8 mouse cellular contexts compared by ENCODE assay signal in the genomic region with DNA sequence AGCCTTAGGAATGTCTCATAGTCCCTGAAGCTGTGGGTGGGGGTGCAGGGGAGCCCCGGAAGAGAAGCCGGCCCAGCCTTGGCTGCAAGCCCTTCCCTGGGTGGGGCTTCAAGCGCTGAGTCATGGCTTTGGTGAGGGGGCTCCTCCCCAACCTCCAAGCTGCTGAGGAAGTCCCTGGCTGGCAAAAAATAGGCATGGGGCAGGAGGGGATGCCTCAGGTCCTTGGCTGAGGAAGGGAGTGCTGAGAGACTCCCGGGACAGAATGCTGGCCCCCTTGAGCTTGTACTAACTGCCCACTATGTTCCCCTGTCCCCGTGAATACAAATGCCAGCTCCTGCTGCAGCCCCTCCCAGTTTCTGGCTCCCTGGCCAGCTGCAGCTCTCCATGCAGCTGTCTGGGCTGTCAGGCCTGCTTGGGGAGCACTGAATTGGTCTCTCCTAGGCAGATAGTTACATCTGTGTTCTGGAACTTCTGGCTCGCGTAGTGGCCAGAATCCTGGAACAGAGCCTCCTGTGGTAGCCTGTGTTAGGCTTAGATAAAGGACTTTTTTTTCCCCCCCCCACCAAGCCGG. TPM values are rescaled to one million over a fixed set of nuclear protein-coding genes. Genes with fewer than 3 reads are reported as not detected.
A peak's percentile ranks its signal among the peaks of the same experiment; 100 is the strongest.
DNase-seq lines count a peak whose midpoint lies in the region; ATAC-seq and TF ChIP-seq lines count a peak whose summit lies in the region.

No protein-coding gene starts in this region.

- H3K79me2 ChIP-seq in C2C12 (ENCODE audit: control insufficient read depth, insufficient read depth): peaks cover 70% of the 10 kb centered on the region

- peak overlapping the region; percentile 21 for H3K4me3 ChIP-seq in C2C12 (ENCODE audit: insufficient read depth, poor library complexity, severe bottlenecking)
- H3K4me3 ChIP-seq in erythroblast, embryonic 14.5 days (replicated peaks): peak overlapping the region; percentile 89
- peak overlapping the region; percentile 1; the same call in 1 of the 2 replicates for H3K4me3 ChIP-seq in heart, embryonic 12.5 days
- peak overlapping the region; percentile 92 for H3K4me3 ChIP-seq in liver, embryonic 15.5 days (replicated peaks)
- H3K4me3 ChIP-seq in neural tube, embryonic 14.5 days (ENCODE audit: low read depth, low read length): peak overlapping the region; percentile 92

- H3K9ac ChIP-seq in heart, embryonic 12.5 days: peak overlapping the region; percentile 48
- peak overlapping the region; percentile 35; the same call in 1 of the 2 replicates for H3K9ac ChIP-seq in liver, embryonic 15.5 days
- peak overlapping the region; percentile 96; the same call in 1 of the 2 replicates for H3K9ac ChIP-seq in neural tube, embryonic 14.5 days (replicated peaks; ENCODE audit: low read depth, low read length)

- H3K27ac ChIP-seq in heart, embryonic 12.5 days (ENCODE audit: poor library complexity, severe bottlenecking): peak overlapping the region; percentile 34; the same call in 1 of the 2 replicates
- peak overlapping the region; percentile 77 for H3K27ac ChIP-seq in liver, embryonic 15.5 days (replicated peaks)
- H3K27ac ChIP-seq in neural tube, embryonic 14.5 days (ENCODE audit: low read depth, low read length): peak overlapping the region; percentile 34; the same call in 1 of the 2 replicates

- H3K27me3 ChIP-seq in C2C12 (ENCODE audit: control insufficient read depth, insufficient read depth, insufficient read length): no peaks in the 10 kb centered on the region
- H3K27me3 ChIP-seq in erythroblast, embryonic 14.5 days (ENCODE audit: control insufficient read depth): no peaks in the 10 kb centered on the region
- H3K27me3 ChIP-seq in heart, embryonic 12.5 days (replicated peaks): no peaks in the 10 kb centered on the region
- no peaks in the 10 kb centered on the region for H3K27me3 ChIP-seq in liver, embryonic 15.5 days
- H3K27me3 ChIP-seq in neural tube, embryonic 14.5 days (ENCODE audit: control insufficient read depth, insufficient read depth, low read length): no peaks in the 10 kb centered on the region

- peak; percentile 52; the same call in 1 of the 2 replicates for ATAC-seq in heart, embryonic 12.5 days (ENCODE audit: insufficient number of reproducible peaks, low FRiP score)
- peak; percentile 33 for ATAC-seq in liver, embryonic 15.5 days (ENCODE audit: insufficient read depth)
- no peak for ATAC-seq in neural tube, embryonic 14.5 days (ENCODE audit: low read depth)

- peak; percentile 65 for DNase-seq in adrenal gland, adult 8-10 months
- DNase-seq in kidney, postnatal 10 days: peak; percentile 70
- peak; percentile 73 for DNase-seq in thymus, postnatal 4 days

- H3K36me3 ChIP-seq in C2C12 (ENCODE audit: control insufficient read depth, insufficient read depth): peaks cover 22% of the 10 kb centered on the region
- peaks cover 53% of the 10 kb centered on the region for H3K36me3 ChIP-seq in erythroblast, embryonic 14.5 days (ENCODE audit: control insufficient read depth)
- H3K36me3 ChIP-seq in heart, embryonic 12.5 days: peaks cover 33% of the 10 kb centered on the region
- H3K36me3 ChIP-seq in liver, embryonic 15.5 days (replicated peaks): peaks cover 39% of the 10 kb centered on the region
- peaks cover 20% of the 10 kb centered on the region for H3K36me3 ChIP-seq in neural tube, embryonic 14.5 days (ENCODE audit: control insufficient read depth, insufficient read depth, low read length)

- TF ChIP-seq CTCF in C2C12 (IDR thresholded peaks at IDR 0.05; ENCODE audit: control insufficient read depth, insufficient read depth, insufficient read length): no peak

- H3K4me2 ChIP-seq in heart, embryonic 12.5 days: peak overlapping the region; percentile 97
- H3K4me2 ChIP-seq in liver, embryonic 15.5 days: peak overlapping the region; percentile 100
- peak overlapping the region; percentile 98 for H3K4me2 ChIP-seq in neural tube, embryonic 14.5 days (ENCODE audit: low read depth, low read length)

- peaks cover 58% of the 10 kb centered on the region for H3K4me1 ChIP-seq in erythroblast, embryonic 14.5 days (ENCODE audit: control insufficient read depth)
- H3K4me1 ChIP-seq in heart, embryonic 12.5 days (replicated peaks): peaks cover 41% of the 10 kb centered on the region
- peaks cover 53% of the 10 kb centered on the region for H3K4me1 ChIP-seq in liver, embryonic 15.5 days (replicated peaks)
- peaks cover 34% of the 10 kb centered on the region for H3K4me1 ChIP-seq in neural tube, embryonic 14.5 days (ENCODE audit: control insufficient read depth, insufficient read depth, low read length)

- H3ac ChIP-seq in C2C12 (ENCODE audit: control insufficient read depth, insufficient read length, low read depth): peak overlapping the region; percentile 55

- WGBS in heart, embryonic 12.5 days: 23% methylated on average over 8 of the region's 8 CpGs
- 10% methylated on average over 8 of the region's 8 CpGs for whole genome bisulfite sequencing in liver, embryonic 15.5 days (ENCODE audit: insufficient replicate concordance)
- 29% methylated on average over 8 of the region's 8 CpGs for WGBS in neural tube, embryonic 14.5 days

- H3K9me3 ChIP-seq in erythroblast, embryonic 14.5 days (ENCODE audit: control insufficient read depth, low read length): peaks cover 9% of the 10 kb centered on the region
- no peaks in the 10 kb centered on the region for H3K9me3 ChIP-seq in heart, embryonic 12.5 days (replicated peaks)
- H3K9me3 ChIP-seq in liver, embryonic 15.5 days (replicated peaks): no peaks in the 10 kb centered on the region
- no peaks in the 10 kb centered on the region for H3K9me3 ChIP-seq in neural tube, embryonic 14.5 days (ENCODE audit: control insufficient read depth, low read length)

- peaks cover 45% of the 10 kb centered on the region for H3K79me3 ChIP-seq in C2C12 (ENCODE audit: low read depth)

TF ChIP-seq in C2C12, 6 proteins besides CTCF, POLR2A, EP300 and RAD21:
- TF ChIP-seq FOSL1 (IDR thresholded peaks at IDR 0.05; ENCODE audit: insufficient read depth, low read length, poor library complexity, severe bottlenecking) (no peak), MYOD1 (IDR thresholded peaks at IDR 0.05; ENCODE audit: control insufficient read depth, insufficient read length, low read depth) (peak; percentile 54)
TF ChIP-seq in C2C12: peak in this region for 1.

RNA-seq across cellular contexts. Expression of gene Acap3, which starts 2.8 kb away (rescaled TPM):
- polyA plus RNA-seq in C2C12 (2012; fragmentation: generic; extraction: Trizol): 31.0 TPM
- total RNA-seq in adrenal gland, adult 8-10 months (2022): 10 to 100 TPM; 18.2 to 49.2 (median 30.9) TPM
- polyA plus RNA-seq in erythroblast, embryonic 14.5 days (2012): 3.8 and 4.1 TPM in 2 replicates
- polyA plus RNA-seq in heart, embryonic 12.5 days (2016; fragmentation: Nextera tagmentation; extraction: Ambion mirVana): 13.8 and 14.2 TPM in 2 replicates
- polyA plus RNA-seq in liver, embryonic 15.5 days (2015; fragmentation: Nextera tagmentation; extraction: Ambion mirVana): 6.5 and 8.5 TPM in 2 replicates
- 67.8 and 76.7 TPM in 2 replicates for polyA plus RNA-seq in neural tube, embryonic 14.5 days (2014; fragmentation: Nextera tagmentation; extraction: Ambion mirVana)

RNA-seq across cellular contexts. Expression of gene Pusl1, which starts 2.8 kb away (rescaled TPM):
- 30.7 TPM for polyA plus RNA-seq in C2C12 (2012; fragmentation: generic; extraction: Trizol)
- total RNA-seq in adrenal gland, adult 8-10 months (2022): 10 to 100 TPM; 23.2 to 51.5 (median 41.4) TPM
- 2.1 and 3.5 TPM in 2 replicates for polyA plus RNA-seq in erythroblast, embryonic 14.5 days (2012)
- 31.2 and 31.5 TPM in 2 replicates for polyA plus RNA-seq in heart, embryonic 12.5 days (2016; fragmentation: Nextera tagmentation; extraction: Ambion mirVana)
- 14.3 and 15.6 TPM in 2 replicates for polyA plus RNA-seq in liver, embryonic 15.5 days (2015; fragmentation: Nextera tagmentation; extraction: Ambion mirVana)
- polyA plus RNA-seq in neural tube, embryonic 14.5 days (2014; fragmentation: Nextera tagmentation; extraction: Ambion mirVana): 53.4 and 57.4 TPM in 2 replicates

RNA-seq across cellular contexts. Expression of gene Ints11, which starts 25.1 kb away (rescaled TPM):
- polyA plus RNA-seq in C2C12 (2012; fragmentation: generic; extraction: Trizol): 68.4 TPM
- 10 to 100 TPM; 32.3 to 34.6 (median 33.3) TPM for total RNA-seq in adrenal gland, adult 8-10 months (2022)
- 0.94 and 1.8 TPM in 2 replicates for polyA plus RNA-seq in erythroblast, embryonic 14.5 days (2012)
- 37.8 and 38.3 TPM in 2 replicates for polyA plus RNA-seq in heart, embryonic 12.5 days (2016; fragmentation: Nextera tagmentation; extraction: Ambion mirVana)
- 34.3 and 37.6 TPM in 2 replicates for polyA plus RNA-seq in liver, embryonic 15.5 days (2015; fragmentation: Nextera tagmentation; extraction: Ambion mirVana)
- polyA plus RNA-seq in neural tube, embryonic 14.5 days (2014; fragmentation: Nextera tagmentation; extraction: Ambion mirVana): 74.9 and 75.8 TPM in 2 replicates

RNA-seq across cellular contexts. Expression of gene Cptp, which starts 25.2 kb away (rescaled TPM):
- 11.8 TPM for polyA plus RNA-seq in C2C12 (2012; fragmentation: generic; extraction: Trizol)
- total RNA-seq in adrenal gland, adult 8-10 months (2022): 10 to 100 TPM; 16.4 to 29.0 (median 17.9) TPM
- 0.17 and 0.55 TPM in 2 replicates for polyA plus RNA-seq in erythroblast, embryonic 14.5 days (2012)
- polyA plus RNA-seq in heart, embryonic 12.5 days (2016; fragmentation: Nextera tagmentation; extraction: Ambion mirVana): 9.2 and 10.1 TPM in 2 replicates
- polyA plus RNA-seq in liver, embryonic 15.5 days (2015; fragmentation: Nextera tagmentation; extraction: Ambion mirVana): 7.5 and 8.9 TPM in 2 replicates
- 31.4 and 31.8 TPM in 2 replicates for polyA plus RNA-seq in neural tube, embryonic 14.5 days (2014; fragmentation: Nextera tagmentation; extraction: Ambion mirVana)

RNA-seq across cellular contexts. Expression of gene Tas1r3, which starts 31.2 kb away (rescaled TPM):
- polyA plus RNA-seq in C2C12 (2012; fragmentation: generic; extraction: Trizol): 0.08 TPM
- total RNA-seq in adrenal gland, adult 8-10 months (2022): 1 to 10 TPM in 1 of 4 experiments, under 1 TPM in 3; 0.46 to 1.2 (median 0.62) TPM
- polyA plus RNA-seq in erythroblast, embryonic 14.5 days (2012): not detected in 2 replicates
- 0.13 and 0.19 TPM in 2 replicates for polyA plus RNA-seq in heart, embryonic 12.5 days (2016; fragmentation: Nextera tagmentation; extraction: Ambion mirVana)
- 0.08 and 0.15 TPM in 2 replicates for polyA plus RNA-seq in liver, embryonic 15.5 days (2015; fragmentation: Nextera tagmentation; extraction: Ambion mirVana)
- polyA plus RNA-seq in neural tube, embryonic 14.5 days (2014; fragmentation: Nextera tagmentation; extraction: Ambion mirVana): 0.45 and 0.47 TPM in 2 replicates

Comparison
In these comparisons a context has a peak if more than half of its experiments do, and no peak if none do; other contexts are left out.
1. H3K4me3 ChIP-seq: peak in every context shown above with its lines; median percentile 92 in liver, embryonic 15.5 days; 92 in neural tube, embryonic 14.5 days; 89 in erythroblast, embryonic 14.5 days; 21 in C2C12; 1 in heart, embryonic 12.5 days.
2. H3K9ac ChIP-seq: peak in every context shown above with its lines; median percentile 96 in neural tube, embryonic 14.5 days; 48 in heart, embryonic 12.5 days; 35 in liver, embryonic 15.5 days.
3. RNA of gene Ints11, which starts 25.1 kb away (polyA plus RNA-seq): 74.9 to 75.8 TPM in neural tube, embryonic 14.5 days, 68.4 TPM in C2C12 (single experiment), 37.8 to 38.3 TPM in heart, embryonic 12.5 days and 34.3 to 37.6 TPM in liver, embryonic 15.5 days; 0.94 to 1.8 TPM in erythroblast, embryonic 14.5 days; every median in the first group is over 10 times any median in the second.
4. Peak in every context shown above with its lines, with median percentiles within 50 percentile points of each other: DNase-seq, H3K27ac ChIP-seq and H3K4me2 ChIP-seq.